Mouse (Mus musculus) heart, adult 9 months (tissue): ENCODE data around the gene 4933405L10Rik.

Experiments
- DNase-seq, 2 experiments: peaks; one replicate each; pipeline ENCODE4 v3.0.0; 2022; ENCODE audit warnings: low spot score in 2 of 2

4933405L10Rik gene

GRCm38 (mm10) chr8:105700966-105701824 is 6.3 kb upstream of the 4933405L10Rik start, which contains the start of the genes Acd and Pard6a:
Gene Acd (minus strand): TSS chr8:105701102.
Gene Pard6a (plus strand): TSS chr8:105701148.
- peak; percentile 94 to 95 for DNase-seq

DNA sequence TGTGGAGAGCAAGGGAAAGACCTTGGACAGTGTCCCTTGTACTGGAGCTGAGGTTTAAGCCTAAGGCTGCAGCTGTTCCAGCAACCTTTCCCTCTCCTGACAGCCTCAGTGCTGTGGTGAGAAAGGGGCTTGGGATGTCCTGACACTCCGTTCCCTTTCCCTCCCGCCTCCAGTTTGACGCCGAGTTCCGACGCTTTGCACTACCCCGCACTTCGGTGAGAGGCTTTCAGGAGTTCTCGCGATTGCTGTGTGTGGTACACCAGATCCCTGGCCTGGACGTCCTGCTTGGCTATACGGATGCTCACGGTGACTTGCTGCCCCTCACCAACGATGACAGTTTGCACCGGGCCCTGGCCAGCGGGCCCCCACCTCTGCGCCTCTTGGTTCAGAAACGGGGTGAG is 5.5 kb upstream of the 4933405L10Rik start:
- no peak for DNase-seq

DNA sequence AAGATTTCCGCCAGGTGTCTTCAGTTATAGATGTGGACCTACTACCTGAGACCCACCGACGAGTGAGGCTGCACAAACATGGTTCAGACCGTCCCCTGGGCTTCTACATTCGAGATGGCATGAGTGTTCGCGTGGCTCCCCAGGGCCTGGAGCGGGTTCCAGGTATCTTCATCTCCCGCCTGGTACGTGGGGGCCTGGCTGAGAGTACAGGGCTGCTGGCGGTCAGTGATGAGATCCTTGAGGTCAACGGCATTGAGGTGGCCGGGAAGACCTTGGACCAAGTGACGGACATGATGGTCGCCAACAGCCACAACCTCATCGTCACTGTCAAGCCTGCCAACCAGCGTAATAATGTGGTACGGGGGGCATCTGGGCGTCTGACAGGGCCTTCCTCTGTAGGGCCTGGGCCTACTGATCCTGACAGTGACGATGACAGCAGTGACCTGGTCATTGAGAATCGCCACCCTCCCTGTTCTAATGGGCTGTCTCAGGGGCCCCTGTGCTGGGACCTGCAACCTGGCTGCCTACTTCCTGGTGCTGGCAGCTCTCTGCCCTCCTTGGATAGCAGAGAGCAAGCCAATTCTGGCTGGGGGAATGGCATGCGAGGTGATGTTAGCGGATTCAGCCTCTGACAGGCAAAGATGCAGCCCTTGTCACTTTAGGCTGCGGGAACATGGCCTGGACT is 4.6 kb upstream of the 4933405L10Rik start:
- no peak for DNase-seq

- no peak for DNase-seq
Observed at GRCm38 (mm10) chr8:105704146-105704812, 3.2 kb upstream of the 4933405L10Rik start.

DNA sequence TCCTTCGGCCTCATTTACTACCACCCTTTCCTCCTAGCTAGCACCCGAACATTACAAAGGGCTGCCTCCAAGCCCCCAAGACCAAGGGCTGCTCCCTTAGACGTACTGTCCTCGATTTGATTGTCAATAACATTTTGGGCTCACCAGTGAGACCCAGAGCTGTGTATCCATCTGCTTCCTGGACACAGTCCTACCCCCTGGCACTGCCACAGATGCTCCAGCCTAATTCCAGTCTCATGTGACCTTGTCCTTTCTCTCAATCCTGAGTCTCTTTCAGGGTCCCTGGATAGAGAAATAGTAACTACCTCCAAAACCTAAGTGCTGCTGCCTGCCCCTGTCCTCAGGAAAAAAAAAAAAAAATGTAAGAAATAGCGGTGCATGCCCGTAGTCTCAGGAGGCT is 2.5 kb upstream of the 4933405L10Rik start:
- no peak for DNase-seq

DNA sequence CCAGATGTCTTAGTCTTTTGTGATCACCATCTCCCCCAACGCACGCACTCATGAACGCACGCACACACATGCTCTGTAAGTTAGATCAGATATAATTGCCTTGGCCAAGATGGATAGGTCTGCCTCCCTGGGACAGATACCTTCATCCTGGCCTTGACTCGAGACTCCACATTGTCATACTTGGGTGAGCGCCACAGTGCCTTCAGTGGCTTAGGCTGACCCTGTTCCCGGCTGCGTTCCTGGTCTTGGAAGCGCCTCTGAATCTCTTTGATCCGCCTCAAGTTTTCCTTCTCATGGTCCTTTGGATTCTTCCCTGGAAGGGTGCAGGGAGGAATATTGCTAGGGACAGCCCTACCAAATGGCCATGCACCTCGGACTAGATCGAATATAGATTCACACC is 1.0 kb upstream of the 4933405L10Rik start:
- no peak for DNase-seq

- no peak for DNase-seq
Observed at GRCm38 (mm10) chr8:105708675-105709074, 1.2 kb downstream of the 4933405L10Rik start.

- DNase-seq, result no peak
Observed at GRCm38 (mm10) chr8:105709317-105709716, 1.9 kb downstream of the 4933405L10Rik start.

GRCm38 (mm10) chr8:105712286-105712685 is 4.8 kb downstream of the 4933405L10Rik start:
- DNase-seq, result no peak

- peak; percentile 68 to 87 for DNase-seq
Observed at GRCm38 (mm10) chr8:105714139-105714538, 6.7 kb downstream of the 4933405L10Rik start.

DNA sequence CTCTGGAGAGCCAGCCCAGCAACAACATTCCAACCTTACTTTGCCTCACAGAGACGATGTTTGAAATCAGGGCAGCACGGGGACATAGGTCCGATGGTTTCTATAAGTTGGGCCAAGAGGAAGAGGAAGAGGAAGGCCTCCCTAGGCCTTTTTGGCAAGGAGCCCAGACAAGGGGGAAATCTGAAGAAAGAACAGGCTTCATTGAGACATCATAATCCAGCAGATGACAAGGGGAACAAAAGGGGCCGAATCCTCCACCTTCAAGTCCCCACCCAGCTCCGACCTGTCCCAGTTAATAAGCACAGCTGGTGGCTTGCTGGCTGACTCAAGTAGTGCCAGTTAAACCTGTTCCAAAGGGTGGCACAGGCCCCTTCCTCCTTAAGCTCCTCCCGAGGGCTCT is 7.6 kb downstream of the 4933405L10Rik start:
- peak in 1 of 2 experiments; percentile 15 for DNase-seq

DNA sequence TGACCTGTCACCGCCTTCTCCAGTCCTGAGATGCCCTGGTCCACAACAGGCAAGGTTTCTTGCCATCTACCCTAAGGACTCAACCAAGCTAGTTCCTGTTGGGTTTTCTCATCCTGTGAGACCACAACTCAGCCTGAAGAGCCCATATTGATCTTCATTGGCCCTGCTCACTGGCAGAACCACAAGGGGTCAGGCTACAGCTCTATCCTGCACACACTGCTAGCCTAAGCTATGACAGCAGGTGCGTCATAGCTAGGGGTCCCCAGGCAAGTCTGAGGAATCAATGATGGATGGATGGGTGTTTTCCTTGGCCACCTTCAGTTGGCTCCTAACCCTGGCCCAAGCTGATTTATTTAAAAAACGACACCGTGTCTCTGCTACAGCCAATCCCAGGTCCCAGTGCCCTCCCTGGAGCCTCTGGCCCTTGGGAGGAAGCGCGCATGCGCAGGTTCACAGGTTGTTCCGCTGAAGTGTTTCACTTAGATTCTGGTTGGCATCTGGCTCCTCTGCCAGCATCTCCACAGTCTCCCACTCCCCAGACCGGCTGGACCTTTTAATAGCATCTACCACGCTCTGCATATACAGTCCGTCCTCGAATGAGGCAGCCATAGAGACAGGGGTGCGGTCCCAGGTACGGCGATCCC is 9.0 kb downstream of the 4933405L10Rik start:
- no peak for DNase-seq

- DNase-seq, result no peak
Observed at GRCm38 (mm10) chr8:105719637-105720036, 12.2 kb downstream of the 4933405L10Rik start.

DNA sequence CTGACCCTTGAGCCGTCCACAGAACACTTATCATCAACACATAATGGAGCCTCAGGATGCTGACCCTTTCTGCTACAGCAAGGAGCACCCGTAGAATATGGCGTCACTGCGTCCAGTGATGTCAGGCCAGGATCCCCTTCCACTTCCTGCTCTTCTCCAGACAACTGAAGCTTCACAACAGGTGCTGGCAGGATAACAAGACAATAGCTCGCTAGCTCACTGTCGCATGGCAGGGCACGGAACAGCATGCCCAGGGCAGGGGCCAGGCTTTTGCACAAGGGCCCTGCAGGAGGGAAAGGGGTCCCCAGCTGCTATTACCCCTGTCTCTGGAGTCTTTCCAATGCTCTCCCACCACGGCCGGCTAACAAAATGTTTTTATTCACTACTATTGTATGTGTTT is 15.4 kb downstream of the 4933405L10Rik start:
- no peak for DNase-seq

GRCm38 (mm10) chr8:105725726-105726125 is 18.3 kb downstream of the 4933405L10Rik start:
- DNase-seq, result no peak

DNA sequence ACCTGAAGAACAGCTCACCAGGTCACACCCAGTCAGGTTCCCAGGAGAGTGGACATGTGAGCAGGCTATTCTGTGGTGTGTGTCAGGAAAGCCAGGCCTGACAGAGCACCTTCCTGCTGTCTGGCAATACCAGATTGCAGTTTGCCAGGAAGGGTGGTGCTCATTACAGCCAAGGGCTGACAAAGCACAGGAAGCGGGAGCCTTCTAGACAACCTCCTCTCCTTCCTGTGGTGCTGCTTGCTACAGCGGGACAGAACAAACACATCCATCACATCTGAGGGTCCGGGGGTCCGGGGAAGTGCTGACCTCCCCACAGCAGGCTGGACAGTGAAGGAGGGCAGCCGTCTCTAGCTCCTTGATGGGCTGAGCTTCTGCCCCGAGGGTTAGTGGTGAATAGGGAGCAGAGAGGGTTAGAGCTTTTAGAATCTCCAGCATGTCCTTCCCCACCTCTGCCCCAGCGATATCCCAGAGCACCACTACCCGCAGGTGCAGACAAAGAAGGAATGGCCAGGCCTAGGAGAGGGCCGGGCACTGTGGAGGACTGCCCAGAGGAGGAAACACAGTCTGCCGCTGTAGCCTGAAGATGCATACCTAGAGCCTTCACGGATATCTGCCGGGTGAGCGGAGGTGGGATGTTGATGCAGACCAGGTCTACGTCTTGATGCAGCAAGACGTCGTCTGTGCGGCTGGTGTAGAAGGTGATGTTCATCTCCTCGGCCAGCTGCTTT is 20.1 kb downstream of the 4933405L10Rik start:
- peak; percentile 76 to 88 for DNase-seq

DNA sequence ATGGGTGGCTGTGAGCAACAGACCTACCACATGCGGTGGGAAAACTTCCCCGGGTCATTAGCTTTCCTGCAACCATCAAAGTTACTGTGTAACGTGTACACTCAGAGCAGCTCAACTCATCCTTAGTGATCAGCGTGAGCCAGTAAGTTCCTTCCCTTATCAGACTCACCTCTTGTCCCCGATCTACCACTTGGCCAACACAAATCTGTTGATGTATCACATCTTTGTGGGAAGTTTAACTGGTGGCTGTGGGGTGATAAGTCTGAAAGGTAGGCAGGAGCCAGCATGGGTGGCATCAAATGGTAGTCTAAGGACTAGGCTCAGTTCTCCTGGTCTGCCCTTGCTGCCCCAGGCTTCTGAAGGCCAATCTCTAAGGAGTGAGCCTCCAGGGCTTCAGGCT is 24.7 kb downstream of the 4933405L10Rik start:
- no peak for DNase-seq

GRCm38 (mm10) chr8:105739216-105739615 is 31.8 kb downstream of the 4933405L10Rik start:
- DNase-seq, result no peak

DNA sequence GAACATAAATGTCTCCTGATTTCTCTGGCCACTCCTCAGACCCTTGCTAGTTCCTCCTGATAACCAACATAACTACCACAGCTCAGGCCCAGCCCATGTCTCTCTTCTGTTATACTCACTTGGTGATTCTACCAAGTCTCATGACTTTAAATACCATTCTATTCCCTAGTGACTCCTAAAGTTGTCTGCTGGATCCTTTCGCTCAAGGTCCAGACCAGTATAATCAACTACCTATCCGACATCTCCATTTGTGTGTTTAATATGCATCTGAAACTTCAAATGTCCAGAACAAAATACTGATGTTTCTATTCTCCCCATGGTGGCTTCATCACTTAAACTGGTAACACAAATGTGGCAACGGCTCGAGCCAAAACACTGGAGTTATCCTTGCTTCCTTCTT is 35.8 kb downstream of the 4933405L10Rik start:
- no peak for DNase-seq

DNA sequence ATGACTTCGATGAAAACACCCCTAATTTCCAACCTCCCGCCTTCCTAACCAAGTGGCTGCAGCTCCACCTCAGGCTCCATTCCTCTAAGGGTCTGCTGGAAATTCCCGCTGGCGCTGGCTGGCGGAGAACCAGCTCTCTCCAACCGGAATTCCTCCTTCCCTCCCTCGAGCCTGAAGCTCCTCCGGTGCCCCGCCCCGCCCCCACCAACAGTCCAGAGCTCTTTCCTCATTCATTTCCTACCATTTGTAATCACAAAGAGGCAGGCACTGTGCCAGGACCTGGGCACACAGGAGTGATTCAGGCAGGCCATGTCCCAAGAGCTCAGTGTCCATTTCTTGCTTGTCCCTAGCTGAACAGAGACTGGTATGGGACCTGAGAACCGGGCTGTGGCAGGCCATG is 43.2 kb downstream of the 4933405L10Rik start:
- peak; percentile 26 to 45 for DNase-seq

DNA sequence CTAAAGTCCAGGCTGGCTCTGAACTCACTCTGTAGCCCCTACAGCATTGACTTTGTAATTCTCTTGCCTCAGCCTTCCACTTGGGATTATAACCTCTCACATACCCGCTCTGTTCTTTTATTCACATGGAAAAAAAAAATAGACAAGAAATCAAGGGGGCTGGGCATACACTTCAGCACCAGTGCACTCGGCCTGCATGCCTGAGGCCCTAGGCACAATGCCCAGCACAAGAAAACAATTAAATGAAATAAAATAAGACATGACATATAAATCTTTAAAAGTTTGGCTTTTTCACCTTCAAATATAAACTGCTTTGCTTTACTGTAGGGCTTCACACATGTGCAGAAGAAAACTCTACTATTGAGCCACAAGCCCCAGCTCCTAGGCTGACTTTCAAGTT is 46.5 kb downstream of the 4933405L10Rik start:
- DNase-seq, result no peak
